Mouse (Mus musculus): Measurements from ENCODE around the gene Pdgfc. TPM values are rescaled to one million over a fixed set of nuclear protein-coding genes. Genes with fewer than 3 reads are reported as not detected.

Pdgfc gene
- polyA plus RNA-seq (2015; fragmentation: Nextera tagmentation; extraction: Ambion mirVana): 30.2 and 30.9 TPM in 2 replicates

- H3K4me3 ChIP-seq (replicated peaks): peak within 1 kb of the TSS; percentile 82
- H3K27me3 ChIP-seq: no peaks in the 10 kb centered on the region
- peak within 1 kb of the TSS; percentile 94 for H3K27ac ChIP-seq
- ATAC-seq (replicated peaks; ENCODE audit: low FRiP score): peak; percentile 1; the same call in 1 of the 2 replicates
- H3K4me2 ChIP-seq: peak within 1 kb of the TSS; percentile 86
- H3K4me1 ChIP-seq: peaks cover 18% of the 10 kb centered on the region
- H3K9me3 ChIP-seq (replicated peaks): no peaks in the 10 kb centered on the region
- WGBS: 1% methylated on average over 15 of the region's 17 CpGs
- no peaks in the 10 kb centered on the region for H3K36me3 ChIP-seq
- peak within 1 kb of the TSS; percentile 75 for H3K9ac ChIP-seq
Observed at GRCm38 (mm10) chr3:81036151-81036553, at the start of gene Pdgfc. TSS of gene Pdgfc (plus strand) at chr3:81036416.

GRCm38 (mm10) chr3:81009245-81009644 is 27.0 kb upstream of the Pdgfc start:
- no peak for ATAC-seq (replicated peaks; ENCODE audit: low FRiP score)
- H3K4me1 ChIP-seq: no peaks in the 10 kb centered on the region
- H3K36me3 ChIP-seq: no peaks in the 10 kb centered on the region
- no peak overlapping the region for H3K4me3 ChIP-seq (replicated peaks)
- no peak overlapping the region for H3K9ac ChIP-seq
- H3K4me2 ChIP-seq: no peak overlapping the region
- no peaks in the 10 kb centered on the region for H3K9me3 ChIP-seq (replicated peaks)
- no peaks in the 10 kb centered on the region for H3K27me3 ChIP-seq
- 67% methylated on average over 3 of the region's 3 CpGs for WGBS
- H3K27ac ChIP-seq: no peak overlapping the region

DNA sequence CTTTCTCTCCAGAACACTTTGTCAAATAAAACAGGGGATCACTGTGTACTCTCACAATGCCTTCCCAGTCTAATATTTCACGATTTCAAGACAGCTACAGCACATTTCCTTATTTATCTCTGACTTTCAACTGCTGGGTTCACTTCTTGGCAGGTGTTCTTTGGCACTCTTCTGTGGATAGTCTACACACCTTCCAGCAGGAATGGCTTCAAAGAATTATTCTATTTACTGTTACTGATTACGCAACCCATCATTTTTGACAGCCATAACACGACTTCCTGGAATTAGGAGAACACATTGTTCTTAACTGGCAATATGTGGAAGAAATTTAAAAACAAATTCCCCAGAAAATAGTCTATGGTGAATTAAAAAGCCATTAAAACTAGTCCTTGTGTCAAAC is 26.3 kb upstream of the Pdgfc start:
- H3K4me3 ChIP-seq (replicated peaks): no peak overlapping the region
- H3K27ac ChIP-seq: no peak overlapping the region
- ATAC-seq (replicated peaks; ENCODE audit: low FRiP score): no peak
- WGBS: 79% methylated on average over 3 of the region's 3 CpGs
- no peaks in the 10 kb centered on the region for H3K36me3 ChIP-seq
- no peaks in the 10 kb centered on the region for H3K27me3 ChIP-seq
- no peak overlapping the region for H3K4me2 ChIP-seq
- H3K4me1 ChIP-seq: no peaks in the 10 kb centered on the region
- no peak overlapping the region for H3K9ac ChIP-seq
- H3K9me3 ChIP-seq (replicated peaks): no peaks in the 10 kb centered on the region

DNA sequence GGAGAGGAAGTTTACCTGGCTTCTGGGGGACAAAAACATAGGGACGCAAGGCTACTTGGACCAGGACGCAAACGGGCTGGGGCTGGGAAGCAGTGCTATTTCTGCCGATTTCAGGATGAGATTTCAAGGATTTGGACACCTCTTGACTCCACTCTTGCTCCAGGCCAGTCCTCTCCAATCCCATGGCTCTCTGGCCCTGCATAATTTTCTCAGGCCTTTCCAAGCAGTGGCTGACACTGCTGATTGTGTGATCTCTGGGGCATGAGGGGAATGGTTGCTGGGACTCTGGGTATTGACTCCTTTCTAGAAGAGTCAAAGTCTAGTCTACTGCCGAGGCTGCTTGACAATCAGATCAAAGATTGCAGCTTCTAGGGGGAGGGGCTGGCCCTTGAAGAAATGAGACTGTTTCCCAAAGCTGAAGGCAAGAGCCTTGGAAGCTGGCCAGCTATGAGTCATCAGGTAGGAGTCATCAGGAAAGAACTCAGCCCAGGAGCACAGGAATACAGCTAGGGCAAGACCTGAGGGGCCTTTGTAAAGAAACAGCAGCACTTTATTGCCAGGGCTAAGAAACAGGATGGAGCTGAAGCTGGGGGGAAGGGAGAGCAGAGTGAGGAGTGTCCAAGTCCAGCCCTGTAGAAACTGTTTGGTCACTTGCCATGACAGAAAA is 18.7 kb upstream of the Pdgfc start:
- WGBS: 52% methylated on average over 5 of the region's 5 CpGs
- no peaks in the 10 kb centered on the region for H3K27me3 ChIP-seq
- no peaks in the 10 kb centered on the region for H3K9me3 ChIP-seq (replicated peaks)
- no peak overlapping the region for H3K4me3 ChIP-seq (replicated peaks)
- no peak overlapping the region for H3K9ac ChIP-seq
- peaks cover 11% of the 10 kb centered on the region for H3K4me1 ChIP-seq
- peak; percentile 89 for ATAC-seq (replicated peaks; ENCODE audit: low FRiP score)
- H3K36me3 ChIP-seq: no peaks in the 10 kb centered on the region
- no peak overlapping the region for H3K4me2 ChIP-seq
- H3K27ac ChIP-seq: no peak overlapping the region

DNA sequence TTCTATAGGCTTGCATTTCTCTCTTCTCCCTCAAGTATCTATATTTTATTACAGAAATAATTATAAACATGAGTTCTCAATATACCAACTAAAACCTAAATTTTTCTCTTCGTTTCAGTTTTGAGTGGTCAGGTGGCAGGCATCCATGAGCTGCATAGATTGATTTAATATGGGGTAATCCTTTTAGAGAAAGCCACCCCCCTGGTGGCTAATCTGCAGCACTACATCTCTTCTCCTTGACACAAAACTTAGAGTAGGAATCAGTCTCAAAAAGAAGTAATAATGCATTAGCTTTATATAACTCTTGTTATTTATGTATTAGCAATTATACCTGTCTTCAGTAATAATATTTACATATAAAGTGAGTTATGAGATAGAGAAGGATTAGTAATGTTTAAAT is 16.2 kb upstream of the Pdgfc start:
- H3K36me3 ChIP-seq: no peaks in the 10 kb centered on the region
- ATAC-seq (replicated peaks; ENCODE audit: low FRiP score): no peak
- H3K27ac ChIP-seq: no peak overlapping the region
- H3K4me1 ChIP-seq: peaks cover 11% of the 10 kb centered on the region
- H3K4me3 ChIP-seq (replicated peaks): no peak overlapping the region
- no peak overlapping the region for H3K9ac ChIP-seq
- no peaks in the 10 kb centered on the region for H3K9me3 ChIP-seq (replicated peaks)
- no peaks in the 10 kb centered on the region for H3K27me3 ChIP-seq
- WGBS: 48% methylated on average over 1 of the region's 1 CpGs
- H3K4me2 ChIP-seq: no peak overlapping the region

DNA sequence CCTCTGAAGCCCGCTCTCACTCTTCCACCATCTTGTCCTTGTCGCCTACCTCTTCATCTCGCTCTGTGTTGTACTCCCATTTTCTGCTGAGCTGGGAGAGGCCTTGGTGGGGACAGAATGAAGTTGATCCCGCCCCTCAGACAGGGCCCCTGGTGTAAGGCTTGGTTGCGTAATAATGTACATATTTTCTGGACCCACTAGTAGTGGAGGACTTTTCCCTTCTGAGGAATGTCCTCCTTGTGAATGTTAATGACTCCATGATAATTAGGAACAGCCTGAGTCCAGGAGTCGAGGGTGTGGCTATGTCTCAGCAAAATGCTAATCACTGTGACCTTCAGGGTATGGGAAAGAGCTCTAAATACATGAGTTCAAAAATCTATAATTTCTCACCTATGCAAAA is 14.4 kb upstream of the Pdgfc start:
- WGBS: 83% methylated on average over 6 of the region's 6 CpGs
- H3K36me3 ChIP-seq: no peaks in the 10 kb centered on the region
- no peaks in the 10 kb centered on the region for H3K27me3 ChIP-seq
- H3K9ac ChIP-seq: no peak overlapping the region
- H3K27ac ChIP-seq: no peak overlapping the region
- no peak overlapping the region for H3K4me2 ChIP-seq
- no peak overlapping the region for H3K4me3 ChIP-seq (replicated peaks)
- no peaks in the 10 kb centered on the region for H3K9me3 ChIP-seq (replicated peaks)
- no peak for ATAC-seq (replicated peaks; ENCODE audit: low FRiP score)
- peaks cover 11% of the 10 kb centered on the region for H3K4me1 ChIP-seq

DNA sequence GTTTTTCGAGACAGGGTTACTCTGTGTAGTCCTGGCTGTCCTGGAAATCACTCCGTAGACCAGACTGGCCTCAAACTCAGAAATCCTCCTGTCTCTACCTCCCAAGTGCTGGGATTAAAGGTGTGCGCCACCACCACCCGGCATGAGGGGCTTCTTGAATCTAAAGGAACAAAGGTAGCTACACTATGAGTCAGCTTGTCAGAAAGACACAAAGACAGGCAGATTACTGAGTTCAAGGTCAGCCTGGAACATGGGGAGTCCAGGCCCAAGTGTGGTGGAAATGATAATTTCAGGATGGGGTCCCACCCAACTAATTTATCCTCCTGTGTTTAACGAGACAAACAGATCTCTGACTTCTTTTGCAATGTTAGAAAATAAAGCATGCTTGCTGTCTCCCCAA is 13.9 kb upstream of the Pdgfc start:
- Histone ChIP-seq H3K4me1 (peaks cover 7% of the 10 kb centered on the region), H3K27me3 (no peaks in the 10 kb centered on the region), H3K36me3 (no peaks in the 10 kb centered on the region), H3K4me2 (no peak overlapping the region), H3K9ac (no peak overlapping the region), H3K4me3 (replicated peaks) (no peak overlapping the region), H3K9me3 (replicated peaks) (no peaks in the 10 kb centered on the region), H3K27ac (no peak overlapping the region)
- ATAC-seq (replicated peaks; ENCODE audit: low FRiP score): no peak
- 82% methylated on average over 5 of the region's 5 CpGs for WGBS

GRCm38 (mm10) chr3:81022845-81023244 is 13.4 kb upstream of the Pdgfc start:
- 88% methylated on average over 1 of the region's 1 CpGs for WGBS
- no peaks in the 10 kb centered on the region for H3K9me3 ChIP-seq (replicated peaks)

GRCm38 (mm10) chr3:81023568-81023967 is 12.6 kb upstream of the Pdgfc start:
- no peak overlapping the region for H3K9ac ChIP-seq
- no peak for ATAC-seq (replicated peaks; ENCODE audit: low FRiP score)
- H3K36me3 ChIP-seq: no peaks in the 10 kb centered on the region
- H3K4me3 ChIP-seq (replicated peaks): no peak overlapping the region
- H3K4me2 ChIP-seq: no peak overlapping the region
- H3K4me1 ChIP-seq: no peaks in the 10 kb centered on the region
- H3K9me3 ChIP-seq (replicated peaks): no peaks in the 10 kb centered on the region
- 62% methylated on average over 1 of the region's 1 CpGs for WGBS
- H3K27ac ChIP-seq: no peak overlapping the region
- H3K27me3 ChIP-seq: no peaks in the 10 kb centered on the region

More at GRCm38 (mm10) chr3:81022845-81023244, 13.4 kb upstream of the Pdgfc start:
- Histone ChIP-seq H3K9ac (no peak overlapping the region), H3K4me1 (0 out of 2 replicates have a peak, but pooled peaks cover 2% of the 10 kb centered on the region), H3K27ac (no peak overlapping the region), H3K4me3 (replicated peaks) (no peak overlapping the region), H3K4me2 (no peak overlapping the region), H3K27me3 (no peaks in the 10 kb centered on the region), H3K36me3 (no peaks in the 10 kb centered on the region)
- no peak for ATAC-seq (replicated peaks; ENCODE audit: low FRiP score)

DNA sequence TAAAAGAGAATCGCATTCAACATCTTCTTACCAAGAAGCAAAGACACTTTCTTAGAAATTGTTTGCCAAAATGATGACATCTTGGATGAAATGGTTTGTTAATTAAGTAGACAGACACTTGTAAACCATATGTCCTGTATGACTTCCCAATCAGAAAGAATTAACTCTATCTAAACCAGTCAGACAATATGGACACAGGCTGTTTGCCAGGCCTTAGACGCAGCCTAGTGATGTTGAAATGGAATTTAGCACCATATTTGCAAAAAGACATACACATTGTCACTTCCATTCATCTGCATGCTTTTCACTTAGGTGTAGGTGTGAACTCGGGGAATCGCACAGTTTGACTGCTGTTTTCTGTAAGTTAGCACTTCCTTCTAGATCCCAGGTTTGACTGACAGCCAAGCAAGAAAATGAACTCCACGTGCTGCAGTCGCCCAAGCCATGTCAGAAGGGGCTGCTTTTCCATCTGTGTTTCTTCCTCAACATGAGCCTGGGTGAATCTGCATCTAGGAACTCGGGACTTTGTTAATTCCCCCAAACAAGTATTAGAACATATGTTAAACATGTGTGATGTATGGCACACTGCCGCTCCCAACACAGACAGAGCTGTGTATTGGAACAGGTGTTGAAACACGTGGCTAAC is 10.5 kb upstream of the Pdgfc start:
- 80% methylated on average over 9 of the region's 9 CpGs for WGBS
- ATAC-seq (replicated peaks; ENCODE audit: low FRiP score): no peak
- no peak overlapping the region for H3K4me3 ChIP-seq (replicated peaks)

DNA sequence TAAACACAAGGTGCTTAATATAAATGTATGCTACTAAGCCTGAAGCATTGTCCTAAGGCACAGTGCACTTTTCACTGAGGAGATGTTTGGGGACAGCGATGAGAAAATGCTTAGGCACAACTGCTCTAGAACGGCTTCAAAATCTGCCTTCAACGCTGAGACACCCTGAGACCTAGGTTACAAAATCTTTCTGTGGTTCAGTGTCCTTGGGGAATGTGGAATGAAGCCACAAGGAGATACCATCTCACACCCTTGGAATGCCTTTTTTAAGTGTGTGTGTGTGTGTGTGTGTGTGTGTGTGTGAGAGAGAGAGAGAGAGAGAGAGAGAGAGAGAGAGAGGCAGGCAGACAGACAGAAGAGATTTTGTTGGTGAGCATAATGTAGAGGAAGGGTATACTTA is 7.9 kb upstream of the Pdgfc start:
- Histone ChIP-seq H3K27me3 (no peaks in the 10 kb centered on the region), H3K9me3 (replicated peaks) (no peaks in the 10 kb centered on the region), H3K9ac (no peak overlapping the region), H3K4me2 (no peak overlapping the region), H3K4me3 (replicated peaks) (no peak overlapping the region), H3K4me1 (peaks cover 4% of the 10 kb centered on the region; the same call in 1 of the 2 replicates), H3K36me3 (no peaks in the 10 kb centered on the region), H3K27ac (no peak overlapping the region)
- 61% methylated on average over 3 of the region's 3 CpGs for WGBS
- no peak for ATAC-seq (replicated peaks; ENCODE audit: low FRiP score)

More for the DNA sequence above, 10.5 kb upstream of the Pdgfc start:
- H3K9ac ChIP-seq: no peak overlapping the region
- H3K9me3 ChIP-seq (replicated peaks): no peaks in the 10 kb centered on the region
- H3K27ac ChIP-seq: no peak overlapping the region
- no peaks in the 10 kb centered on the region for H3K36me3 ChIP-seq
- no peaks in the 10 kb centered on the region for H3K27me3 ChIP-seq
- H3K4me2 ChIP-seq: no peak overlapping the region
- H3K4me1 ChIP-seq: no peaks in the 10 kb centered on the region

GRCm38 (mm10) chr3:81029321-81029720 is 6.9 kb upstream of the Pdgfc start:
- no peaks in the 10 kb centered on the region for H3K36me3 ChIP-seq
- peaks cover 4% of the 10 kb centered on the region; the same call in 1 of the 2 replicates for H3K4me1 ChIP-seq
- H3K27me3 ChIP-seq: no peaks in the 10 kb centered on the region
- no peaks in the 10 kb centered on the region for H3K9me3 ChIP-seq (replicated peaks)
- no peak overlapping the region for H3K9ac ChIP-seq
- H3K4me3 ChIP-seq (replicated peaks): no peak overlapping the region
- no peak for ATAC-seq (replicated peaks; ENCODE audit: low FRiP score)
- no peak overlapping the region for H3K27ac ChIP-seq
- H3K4me2 ChIP-seq: no peak overlapping the region
- 76% methylated on average over 4 of the region's 4 CpGs for WGBS
